Mouse (Mus musculus): ENCODE measurements at regions not wholly inside any gene's neighbourhood (a gene's known extent, or its start where the extent isn't known, plus 50 kb on each side); places are given as distances from the start of the nearest gene placed in this dataset.

DNA sequence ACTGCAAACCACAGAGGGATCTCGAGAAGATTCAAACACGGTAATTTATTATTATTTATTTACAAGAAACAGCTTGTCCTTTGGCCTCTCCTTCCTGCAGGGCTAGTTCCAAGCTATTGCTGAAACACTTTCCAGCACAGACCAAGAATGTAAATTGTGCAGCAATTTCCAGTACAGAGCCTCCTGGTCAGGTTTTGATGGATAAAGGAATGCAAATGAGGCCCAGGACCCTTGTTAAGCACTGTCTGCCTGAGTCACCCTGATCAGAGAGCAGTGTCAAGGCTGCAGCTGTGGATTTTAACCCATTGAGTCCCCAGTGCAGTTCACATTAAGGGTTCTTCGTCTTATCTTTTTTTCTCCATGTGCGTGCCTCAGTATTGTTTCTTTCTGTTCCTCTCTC is 142.3 kb upstream of the Zkscan2 start:
- no peak for DNase-seq (ENCODE audit: low spot score in 2 of 2)
- intact Hi-C loops (cut with DNase I): no loop called here

DNA sequence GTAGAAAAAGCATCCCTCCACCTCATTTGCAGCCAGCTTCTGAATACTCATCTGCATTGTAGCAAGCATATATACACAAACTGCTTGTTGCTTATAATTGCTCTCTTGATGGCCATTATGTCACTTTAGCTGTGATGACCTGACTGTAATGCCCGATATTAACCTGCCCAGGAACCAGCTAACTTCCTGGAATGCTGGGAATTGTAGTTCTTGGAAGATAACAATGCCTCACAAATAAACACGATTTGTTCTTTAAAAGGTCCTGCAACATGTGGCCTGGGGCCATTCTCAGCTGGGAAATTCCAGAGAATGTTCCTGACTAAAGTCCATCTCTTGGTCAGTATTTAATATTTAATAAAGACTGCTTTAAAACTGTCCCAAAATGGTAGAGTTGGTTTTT is 143.2 kb upstream of the Zkscan2 start:
- no peak for DNase-seq (ENCODE audit: low spot score in 2 of 2)
- intact Hi-C loops (cut with DNase I): no loop called here

DNA sequence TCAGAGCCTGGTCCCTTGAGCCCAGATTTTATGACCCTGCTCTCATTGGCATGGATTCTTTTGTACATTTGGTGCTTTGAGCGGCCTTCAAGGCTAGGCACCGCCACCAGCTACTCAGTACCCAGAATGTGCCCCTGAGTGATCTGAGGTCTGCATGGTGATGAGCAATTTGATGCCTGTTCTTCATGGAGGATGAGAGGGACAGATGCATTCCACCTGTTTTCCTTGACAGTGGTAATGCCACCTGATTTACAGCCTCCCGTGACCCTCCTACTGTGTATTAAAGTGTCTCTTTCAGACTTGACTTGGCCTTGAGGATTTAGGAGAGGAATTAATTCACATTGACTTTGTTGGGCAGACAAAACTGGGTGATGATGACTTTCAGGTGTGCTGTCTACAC is 145.3 kb upstream of the Zkscan2 start:
- DNase-seq (ENCODE audit: low spot score in 2 of 2): no peak
- intact Hi-C loops (cut with DNase I): no loop called here

DNA sequence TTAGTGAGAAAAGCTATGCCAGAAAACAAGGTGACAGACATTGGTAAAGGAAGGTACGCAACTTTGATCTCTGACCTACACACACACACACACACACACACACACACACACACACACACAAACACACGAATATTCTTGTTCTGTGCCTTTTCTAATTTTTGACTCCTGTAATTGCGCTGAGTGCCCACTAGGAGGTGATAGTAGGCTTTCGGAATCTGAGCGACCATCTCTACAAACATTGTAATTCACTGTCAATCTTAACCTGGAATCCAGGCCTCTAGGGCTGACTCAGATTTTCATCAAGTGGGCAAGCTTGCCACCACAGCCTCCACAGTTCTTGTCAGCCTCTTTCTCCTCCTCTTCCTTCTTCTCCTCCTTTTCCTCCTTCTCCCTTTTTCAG is 165.2 kb upstream of the Zkscan2 start:
- DNase-seq (ENCODE audit: low spot score in 2 of 2): no peak

DNA sequence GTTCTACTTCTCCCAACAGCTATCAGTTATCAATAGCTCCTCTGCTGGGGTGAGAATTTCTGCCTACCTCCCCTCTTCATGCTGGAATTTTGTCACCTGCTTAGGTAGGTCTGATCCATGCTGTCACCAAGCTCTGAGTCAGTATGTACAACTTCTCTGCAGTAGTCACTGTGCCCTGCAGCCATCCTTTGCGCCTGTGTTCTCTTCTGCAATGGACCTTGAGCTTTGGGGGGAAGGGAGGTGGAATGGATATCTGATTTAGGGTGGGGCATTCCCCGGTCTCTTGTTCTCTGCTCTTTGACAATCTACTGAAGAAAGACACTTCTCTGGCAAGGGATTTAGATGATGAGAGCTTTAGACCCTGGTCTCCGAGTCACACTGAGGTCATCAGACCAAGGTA is 184.5 kb upstream of the Zkscan2 start:
- intact Hi-C loops (cut with DNase I): no loop called here
- no peak for DNase-seq (ENCODE audit: low spot score in 2 of 2)

More for the DNA sequence above, 165.2 kb upstream of the Zkscan2 start:
- intact Hi-C loops (cut with DNase I): no loop called here

DNA sequence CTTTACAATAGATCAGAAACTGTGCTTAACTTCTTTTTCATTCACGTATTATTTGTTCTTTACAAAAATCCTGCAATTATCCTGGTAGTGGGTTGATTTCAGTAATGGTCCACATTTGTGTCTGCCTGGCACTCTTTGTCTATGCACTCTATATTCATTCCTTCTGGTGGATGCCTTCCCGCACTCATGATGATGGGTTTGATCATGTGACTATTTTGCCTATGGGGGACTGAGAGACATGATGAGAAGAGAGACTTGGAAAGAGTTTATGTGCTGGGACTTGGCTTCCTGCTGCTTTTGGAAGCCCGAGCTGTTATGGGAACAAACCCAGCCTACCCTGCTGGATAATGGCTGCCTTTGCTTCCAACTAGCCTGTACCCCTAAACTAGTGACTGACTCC is 186.3 kb upstream of the Zkscan2 start:
- intact Hi-C loops (cut with DNase I): no loop called here
- no peak for DNase-seq (ENCODE audit: low spot score in 2 of 2)

DNA sequence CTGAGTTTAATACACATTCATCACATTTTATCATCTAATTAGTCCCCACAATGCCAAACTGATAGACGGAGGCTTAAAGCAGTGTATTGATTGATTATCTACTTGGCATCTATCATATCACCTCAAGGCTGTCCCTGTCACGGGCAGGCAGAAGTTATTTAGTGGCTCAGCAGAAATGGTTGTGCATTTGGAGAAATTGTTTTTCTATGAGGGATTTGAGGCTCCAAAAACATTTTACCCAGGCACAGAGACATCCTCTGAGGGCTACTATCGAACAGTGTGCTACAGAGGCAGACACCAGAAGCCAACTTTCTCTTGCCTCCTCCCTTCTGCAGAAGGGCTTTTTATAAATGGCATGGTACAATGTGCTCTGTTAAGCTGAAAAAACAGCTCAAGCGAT is 230.8 kb upstream of the Zkscan2 start:
- intact Hi-C loops (cut with DNase I): no loop called here
- DNase-seq (ENCODE audit: low spot score in 2 of 2): no peak

DNA sequence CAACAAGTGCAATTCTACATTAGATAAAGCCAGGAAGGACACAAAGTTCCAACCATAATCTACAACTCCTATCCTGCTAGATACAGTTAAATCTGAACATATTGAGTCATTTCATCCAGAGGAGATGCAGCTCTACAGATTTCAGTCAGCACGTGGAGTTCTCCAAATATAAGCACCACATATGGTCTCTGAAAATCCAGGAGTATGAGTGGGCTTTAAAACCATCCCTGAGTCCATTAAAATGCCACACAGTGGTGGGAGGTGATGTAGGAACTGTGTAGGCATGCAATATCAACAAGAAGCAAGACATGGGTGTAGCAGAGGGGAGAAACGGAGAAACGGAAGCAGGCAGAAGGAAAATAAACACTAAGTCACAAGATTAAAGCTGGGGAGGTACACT is 232.8 kb upstream of the Zkscan2 start:
- DNase-seq (ENCODE audit: low spot score in 2 of 2): peak; percentile 39 to 90
- intact Hi-C loops (cut with DNase I): loop anchor here (1.0 to 2.0 kb wide), 3 partner anchors 20 to 72 kb away; no protein-coding TSS in a partner anchor

DNA sequence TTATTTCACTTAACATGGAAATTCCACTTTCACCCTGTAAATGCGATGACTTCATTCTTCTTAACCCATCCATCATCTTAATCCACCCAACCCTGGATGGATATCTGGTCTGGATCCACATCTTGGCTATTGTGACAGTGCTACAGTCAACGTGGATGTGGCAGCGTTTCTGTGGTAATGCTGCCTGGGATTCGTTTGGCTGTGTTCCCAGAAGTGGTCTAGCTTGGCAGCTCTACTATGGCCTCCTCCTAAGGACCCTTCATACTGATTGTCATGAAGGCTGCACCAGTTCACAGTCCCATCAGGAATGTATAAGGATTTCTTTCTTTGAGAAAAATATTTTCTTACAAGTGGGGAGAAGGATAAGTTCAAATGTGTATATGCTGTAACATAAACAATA is 234.7 kb upstream of the Hs3st4 start:
- DNase-seq (ENCODE audit: low spot score in 2 of 2): no peak
- intact Hi-C loops (cut with DNase I): no loop called here

DNA sequence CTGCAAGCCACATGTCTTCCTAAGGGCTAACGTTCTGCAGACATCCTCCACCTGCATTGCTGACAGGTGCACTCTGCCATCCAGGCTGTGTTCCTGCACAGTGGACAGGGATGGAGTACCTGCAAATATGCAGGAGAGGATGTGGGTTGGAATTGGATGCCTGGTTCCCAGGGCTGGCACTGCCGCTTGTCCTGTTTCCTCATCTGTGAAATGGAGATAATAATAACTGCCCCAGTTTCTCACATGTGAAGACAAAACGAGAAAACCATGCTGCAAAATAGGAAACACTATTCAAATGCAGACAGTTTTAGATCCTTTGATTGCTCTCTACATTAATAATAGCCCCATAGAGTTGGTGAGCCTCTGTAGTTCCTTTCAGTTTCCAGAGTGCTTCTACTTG is 229.4 kb upstream of the Hs3st4 start:
- intact Hi-C loops (cut with DNase I): loop anchor here (2.0 kb wide), 1 partner anchor 20 kb away; no protein-coding TSS in a partner anchor
- DNase-seq (ENCODE audit: low spot score in 2 of 2): peak; percentile 21 to 72

DNA sequence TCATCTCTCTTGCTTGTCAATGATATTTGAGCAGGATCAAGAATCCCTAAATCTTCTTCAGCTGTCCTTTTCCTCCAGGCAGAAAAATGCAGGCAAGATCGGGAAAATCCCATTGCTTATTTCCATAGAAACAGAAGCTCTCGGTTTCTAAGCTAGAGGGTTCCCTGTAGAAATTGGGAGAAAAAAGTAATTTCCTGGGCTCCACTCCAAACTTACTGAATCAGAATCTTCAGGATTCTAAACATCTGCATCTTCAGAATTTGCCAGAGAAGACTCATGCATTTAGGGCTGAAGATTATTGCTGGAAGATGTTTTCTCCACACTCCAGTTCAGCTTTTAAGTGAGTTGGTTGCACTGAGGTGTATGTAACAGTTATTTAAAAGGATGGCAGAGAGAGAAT is 187.6 kb upstream of the Hs3st4 start:
- intact Hi-C loops (cut with DNase I): no loop called here
- peak; percentile 8 to 77 for DNase-seq (ENCODE audit: low spot score in 2 of 2)

DNA sequence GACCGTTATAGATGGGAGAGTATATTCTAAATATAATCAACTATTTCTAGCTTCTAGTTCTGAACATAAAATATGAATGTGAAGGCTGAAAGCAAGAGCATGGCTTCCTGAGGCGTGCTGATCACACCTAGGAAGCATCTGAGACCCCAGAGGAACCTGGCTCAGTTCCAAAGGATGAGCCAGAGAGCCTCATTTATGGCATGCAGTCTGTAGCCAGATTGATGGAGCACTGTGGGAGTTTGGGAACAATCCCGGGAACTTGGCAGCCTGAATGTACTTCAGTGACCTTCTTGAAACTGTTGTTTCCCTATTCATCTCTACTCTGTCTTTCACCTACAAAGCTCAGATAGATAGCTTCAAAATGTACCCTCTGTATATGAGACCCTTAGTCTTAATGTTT is 186.6 kb upstream of the Hs3st4 start:
- intact Hi-C loops (cut with DNase I): no loop called here
- DNase-seq (ENCODE audit: low spot score in 2 of 2): no peak

DNA sequence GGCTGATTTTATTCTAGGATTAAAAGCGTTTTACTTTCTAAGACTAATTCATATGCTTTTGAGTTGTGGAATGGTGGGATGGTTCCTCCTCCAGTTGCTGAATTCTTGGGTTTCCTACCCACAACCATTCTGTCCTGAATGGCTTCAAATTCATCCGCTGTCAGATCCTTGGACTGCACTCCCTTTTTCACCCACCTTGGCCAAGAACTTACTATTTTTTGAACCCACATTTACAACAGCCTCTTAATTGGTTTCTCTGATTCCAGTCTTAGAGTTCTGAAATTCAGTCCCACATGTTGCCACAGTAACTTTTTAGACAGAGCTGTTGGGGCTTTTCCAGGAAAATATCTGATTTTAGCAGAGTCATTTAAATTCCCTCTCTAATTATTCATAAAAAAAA is 177.0 kb upstream of the Hs3st4 start:
- peak in 1 of 2 experiments; percentile 85 for DNase-seq (ENCODE audit: low spot score in 2 of 2)
- intact Hi-C loops (cut with DNase I): loop anchor here (1.0 kb wide), 2 partner anchors 19 to 72 kb away; no protein-coding TSS in a partner anchor

DNA sequence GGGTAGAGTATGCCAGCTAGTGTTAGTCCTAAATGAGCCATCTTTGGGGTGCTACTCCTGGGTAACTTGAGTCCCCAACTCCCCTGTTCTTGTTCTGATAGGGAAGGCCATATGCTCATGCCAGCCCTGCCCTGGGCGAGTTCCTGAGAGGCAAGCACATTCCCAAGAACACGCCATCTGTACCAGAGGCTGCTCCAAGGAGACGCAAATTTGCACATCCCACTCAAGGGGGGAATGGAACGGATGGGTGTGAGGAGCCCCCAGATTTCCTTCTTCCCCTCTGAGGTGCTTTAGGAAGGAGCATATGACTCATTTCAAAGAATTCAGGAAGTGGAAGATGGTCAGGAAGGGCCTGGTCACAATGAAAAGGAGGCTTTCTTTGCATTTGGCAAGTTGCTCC is 158.7 kb upstream of the Hs3st4 start:
- DNase-seq (ENCODE audit: low spot score in 2 of 2): peak in 1 of 2 experiments; percentile 77
- intact Hi-C loops (cut with DNase I): loop anchor here (1.0 to 5.0 kb wide), 2 partner anchors 19 to 67 kb away; no protein-coding TSS in a partner anchor

DNA sequence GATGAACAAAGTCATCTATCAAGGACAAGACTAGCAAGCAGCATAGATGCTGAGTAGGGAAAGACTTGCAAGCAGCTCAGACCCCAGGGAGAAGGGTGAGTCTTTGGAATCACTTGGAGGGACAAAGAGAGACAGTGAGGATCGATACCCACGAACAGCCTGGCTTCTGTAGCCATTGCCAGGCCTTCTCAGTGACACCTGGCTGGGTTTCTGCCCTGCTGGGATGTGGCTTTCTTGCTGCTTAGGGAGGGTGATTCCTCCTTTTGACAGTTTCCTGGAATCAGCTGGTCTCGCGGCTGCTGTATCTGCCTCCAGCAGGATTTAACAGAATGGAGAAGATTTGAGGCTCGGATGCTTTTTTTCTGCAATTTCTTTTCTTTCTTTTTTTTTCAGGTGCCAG is 156.3 kb upstream of the Hs3st4 start:
- peak in 1 of 2 experiments; percentile 6 for DNase-seq (ENCODE audit: low spot score in 2 of 2)
- intact Hi-C loops (cut with DNase I): no loop called here

DNA sequence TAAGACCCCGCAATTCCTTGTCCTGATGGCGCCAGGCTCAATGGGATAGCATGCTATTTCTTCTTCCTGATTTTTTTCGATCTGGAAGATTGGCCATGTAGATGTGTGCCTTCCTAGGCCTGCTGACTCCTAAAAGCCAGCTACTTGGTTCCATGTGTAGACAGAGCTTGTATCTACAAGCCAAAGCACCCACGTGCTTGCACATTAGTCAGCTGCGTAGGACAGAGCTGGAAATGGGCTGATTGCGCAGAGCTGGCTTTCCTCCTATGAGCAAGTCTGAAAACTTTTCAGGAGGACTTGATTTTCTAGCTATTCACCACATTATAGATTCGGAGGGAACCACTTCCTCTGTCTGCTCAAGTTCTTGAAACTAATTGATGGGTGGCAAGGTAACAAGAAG is 140.1 kb upstream of the Hs3st4 start:
- intact Hi-C loops (cut with DNase I): no loop called here
- peak in 1 of 2 experiments; percentile 38 for DNase-seq (ENCODE audit: low spot score in 2 of 2)

DNA sequence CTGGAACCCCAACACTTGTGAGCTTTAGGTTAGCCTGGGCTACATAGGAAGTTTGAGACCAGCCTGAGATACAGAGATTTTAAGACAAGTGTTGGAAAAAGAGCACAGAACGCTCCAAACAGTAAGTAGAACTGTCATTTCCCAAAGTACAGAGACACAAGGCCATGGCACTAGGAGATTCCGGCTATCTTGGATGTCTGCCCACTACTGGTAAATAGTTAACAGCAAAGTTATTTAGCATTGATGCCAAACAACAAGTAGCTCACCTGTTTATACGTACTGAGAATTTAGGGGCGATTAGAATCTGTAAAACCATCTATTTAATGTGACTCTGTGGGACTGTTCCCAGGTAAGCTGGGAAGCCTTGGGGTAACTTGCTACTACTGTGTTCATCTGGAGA is 135.6 kb upstream of the Hs3st4 start:
- intact Hi-C loops (cut with DNase I): no loop called here
- no peak for DNase-seq (ENCODE audit: low spot score in 2 of 2)

DNA sequence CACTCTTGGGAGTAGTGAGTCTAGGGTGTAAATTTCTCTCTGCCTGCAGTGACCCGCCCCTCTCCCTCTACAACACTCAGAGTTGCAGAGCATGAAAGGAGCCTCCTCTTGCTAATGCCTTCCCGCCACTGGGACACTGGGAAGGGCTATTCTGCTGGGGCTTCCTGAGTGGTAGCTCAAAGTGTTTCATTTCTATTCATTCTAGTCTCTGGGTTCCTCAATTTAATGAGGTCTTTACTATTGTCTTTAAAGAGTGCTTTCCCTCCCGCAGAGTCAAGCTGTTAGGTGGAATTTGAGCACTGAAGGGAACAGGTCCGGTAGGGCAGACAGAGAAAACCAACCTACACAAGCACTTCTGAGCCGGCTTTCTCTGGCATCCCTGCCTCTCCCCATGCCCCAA is 134.0 kb upstream of the Hs3st4 start:
- no peak for DNase-seq (ENCODE audit: low spot score in 2 of 2)
- intact Hi-C loops (cut with DNase I): no loop called here

DNA sequence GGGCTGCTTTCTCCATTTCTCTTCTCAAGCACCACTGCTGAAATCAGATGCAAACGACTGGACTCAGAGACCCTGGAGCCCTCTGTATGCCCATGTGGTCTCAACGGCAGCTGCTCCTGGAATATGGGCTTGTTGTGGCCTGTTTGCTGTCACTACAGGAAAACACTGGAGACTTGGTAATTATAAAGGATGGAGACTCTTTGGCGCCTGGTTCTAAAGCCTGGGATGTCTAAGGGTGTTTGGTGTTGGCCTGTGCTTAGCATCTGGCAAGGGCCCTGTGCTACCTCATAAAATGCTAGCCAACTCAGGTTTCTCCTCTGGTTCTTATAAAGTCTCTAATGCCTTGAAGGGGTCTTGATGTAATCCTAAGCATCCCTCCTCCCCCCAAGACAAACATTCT is 133.4 kb upstream of the Hs3st4 start:
- intact Hi-C loops (cut with DNase I): no loop called here
- no peak for DNase-seq (ENCODE audit: low spot score in 2 of 2)

DNA sequence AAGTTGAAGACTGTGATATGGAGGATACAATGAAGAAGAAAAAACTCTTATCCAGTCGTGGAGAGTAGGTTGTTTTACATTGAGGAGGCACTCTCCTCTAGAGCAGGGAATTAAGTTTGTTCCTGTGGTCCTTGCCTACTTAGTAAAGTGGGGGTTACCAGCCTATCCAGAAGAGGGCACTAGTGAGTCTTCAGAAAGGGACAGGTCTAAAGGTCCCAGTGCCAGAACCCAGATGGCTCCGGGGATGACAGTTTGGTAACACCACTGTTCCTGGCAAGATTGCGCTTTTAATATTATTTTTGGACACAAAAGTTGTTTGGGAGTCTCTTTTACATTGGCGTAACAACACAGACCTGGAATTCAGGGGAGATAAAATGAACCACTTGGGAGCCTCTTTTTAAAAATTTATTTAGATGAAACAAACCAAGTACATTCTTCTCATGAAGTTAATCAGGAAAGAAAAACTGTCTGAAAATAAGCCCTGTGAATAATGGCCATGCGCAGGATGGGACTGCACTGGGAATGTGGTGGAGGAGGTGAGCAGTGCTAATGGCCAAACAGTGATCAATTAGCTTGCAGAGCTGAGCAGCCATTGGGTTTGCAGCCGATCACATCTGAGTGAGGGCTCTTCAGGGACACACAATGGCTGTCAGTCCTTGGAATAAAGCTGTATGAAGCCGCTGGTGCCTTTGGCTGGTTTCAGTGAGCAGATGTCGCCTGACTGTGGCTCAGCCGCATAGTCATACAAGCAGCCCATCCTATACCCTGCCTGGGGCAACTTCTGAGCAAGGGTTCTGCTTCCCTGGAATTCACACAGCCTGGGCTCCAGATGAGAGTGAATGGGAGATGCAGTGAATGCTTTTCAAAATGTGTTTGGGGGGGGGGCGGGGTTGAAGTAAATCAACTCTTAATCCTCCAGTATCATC is 132.1 kb upstream of the Hs3st4 start:
- DNase-seq (ENCODE audit: low spot score in 2 of 2): no peak
- intact Hi-C loops (cut with DNase I): no loop called here

DNA sequence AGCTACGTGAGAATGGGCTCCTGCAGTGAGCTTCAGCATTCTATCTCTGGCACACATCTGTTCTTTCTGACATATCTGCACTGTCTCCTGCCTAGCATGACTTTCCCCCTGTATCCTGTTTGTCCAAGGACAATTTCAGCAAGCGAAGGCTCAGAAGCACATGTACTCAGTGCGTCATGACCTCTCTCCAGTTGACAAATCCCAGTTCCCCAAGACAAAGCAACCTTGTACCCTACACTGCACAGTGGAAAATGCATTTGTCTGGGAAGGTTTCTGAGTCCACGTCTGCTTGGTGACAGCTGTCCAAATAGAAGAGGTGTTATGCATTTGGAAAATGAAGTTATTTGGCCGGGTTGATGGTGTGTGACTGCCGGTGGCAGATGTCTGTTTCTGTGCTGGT is 125.1 kb upstream of the Hs3st4 start:
- intact Hi-C loops (cut with DNase I): no loop called here
- no peak for DNase-seq (ENCODE audit: low spot score in 2 of 2)

Measured in left cerebral cortex, postnatal 25 days (tissue).